Mouse (Mus musculus) liver, postnatal 0 days (tissue): ENCODE results near the gene Spats2l. TPM values are rescaled to one million over a fixed set of nuclear protein-coding genes. Genes with fewer than 3 reads are reported as not detected.

Experiments
- ATAC-seq: fragments of 200-750 bp; cut with Nextera tagmentation; 2 replicates; pipeline ENCODE4 v1.8.0; 2017; ENCODE audit warnings: mild to moderate bottlenecking, moderate library complexity
- DNase-seq: peaks from one replicate; pipeline ENCODE4 v3.0.0-alpha.2; 2016
- H3K27ac ChIP-seq: fragments of 300-500 bp; sonication (generic); 2 replicates; pipeline ENCODE4 v1.5.1; 2014; ENCODE audit warnings: antibody characterized with exemption, moderate library complexity, mild to moderate bottlenecking, low read depth
- H3K27me3 ChIP-seq: fragments of 300-500 bp; sonication (generic); 2 replicates; pipeline ENCODE4 v1.6.1; 2014; ENCODE audit warnings: low read length, control low read depth, mixed read lengths; ENCODE audit not compliant: insufficient read depth
- H3K36me3 ChIP-seq: fragments of 300-500 bp; sonication (generic); replicated peaks from 2 replicates; pipeline ENCODE4 v1.6.1; 2014; ENCODE audit warnings: mild to moderate bottlenecking, control low read depth, low read length, moderate library complexity, mixed read lengths; ENCODE audit not compliant: insufficient read depth
- H3K4me1 ChIP-seq: fragments of 300-500 bp; sonication (generic); 2 replicates; pipeline ENCODE4 v1.6.1; 2014; ENCODE audit warnings: antibody characterized with exemption, mild to moderate bottlenecking, control low read depth; ENCODE audit not compliant: insufficient read depth
- H3K4me2 ChIP-seq: fragments of 300-500 bp; sonication (generic); 2 replicates; pipeline ENCODE4 v1.6.1; 2014; ENCODE audit warnings: low read depth, mild to moderate bottlenecking, low read length, moderate library complexity, mixed read lengths
- H3K4me3 ChIP-seq: fragments of 300-500 bp; sonication (generic); 2 replicates; pipeline ENCODE4 v1.5.1; 2014; ENCODE audit warnings: low read depth, low read length
- H3K9ac ChIP-seq: fragments of 300-500 bp; sonication (generic); replicated peaks from 2 replicates; pipeline ENCODE4 v1.6.1; 2014; ENCODE audit warnings: mild to moderate bottlenecking, moderate library complexity
- H3K9me3 ChIP-seq: fragments of 300-500 bp; sonication (generic); 2 replicates; pipeline ENCODE4 v1.6.1; 2016; ENCODE audit warnings: mild to moderate bottlenecking, control low read depth, low read length, mixed read lengths
- CTCF ChIP-seq: sonication (generic); IDR thresholded peaks from 2 replicates; pipeline ENCODE4 v1.5.1; 2016; ENCODE audit warnings: antibody characterized with exemption, low read depth
- EP300 ChIP-seq: IDR thresholded peaks from 2 replicates; pipeline ENCODE4 v1.6.1; 2016; ENCODE audit warnings: antibody characterized with exemption, low read depth, mild to moderate bottlenecking
- WGBS: fragments of 180-500 bp; shearing (Covaris S2); extraction: QIAGEN DNeasy Blood & Tissue Kit; methylation state at CpG from one replicate; pipeline ENCODE4 v1.1.7; 2014; ENCODE audit not compliant: insufficient replicate concordance; 5-methylcytosine and 5-hydroxymethylcytosine counted together
- polyA plus RNA-seq: library from polyadenylated mRNA; unstranded; fragments of >200 nt; fragmentation: Nextera tagmentation; extraction: Ambion mirVana; gene quantifications from 2 replicates; pipeline ENCODE4 v1.2.1, GENCODE M21; 2015

Spats2l gene
- polyA plus RNA-seq, 1 experiment from 2014 or later = 10.2 TPM

DNA sequence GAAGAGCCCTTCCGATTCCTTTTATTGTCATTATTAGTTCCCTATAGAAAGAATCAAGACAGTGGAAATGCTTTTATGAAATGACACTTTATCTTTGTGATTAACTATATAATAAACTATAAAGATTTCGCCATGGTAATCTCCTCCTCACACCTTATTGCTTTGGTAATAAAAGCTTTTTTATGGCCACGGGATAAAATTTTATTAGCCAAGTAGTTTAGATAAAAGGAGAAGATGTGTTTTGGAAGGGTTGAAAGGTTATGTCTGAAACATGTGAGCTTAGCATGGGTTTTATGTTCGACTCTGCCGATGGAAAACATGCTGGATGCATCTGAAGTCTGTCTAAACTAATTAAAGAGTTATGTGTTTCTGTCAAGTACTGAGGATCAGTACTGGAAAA lies 143.4 kb downstream of the Spats2l start:
- no peak overlapping the region for H3K4me3 ChIP-seq
- H3K9ac ChIP-seq = no peak overlapping the region
- no peaks in the 10 kb centered on the region for H3K36me3 ChIP-seq
- no peak overlapping the region for H3K27ac ChIP-seq
- 73% methylated on average over 5 of the region's 5 CpGs for WGBS
- no peaks in the 10 kb centered on the region for H3K9me3 ChIP-seq
- no peak for DNase-seq
- H3K4me1 ChIP-seq = no peaks in the 10 kb centered on the region
- ATAC-seq = no peak
- H3K27me3 ChIP-seq = no peaks in the 10 kb centered on the region
- TF ChIP-seq EP300 = no peak
- TF ChIP-seq CTCF = no peak
- no peak overlapping the region for H3K4me2 ChIP-seq

DNA sequence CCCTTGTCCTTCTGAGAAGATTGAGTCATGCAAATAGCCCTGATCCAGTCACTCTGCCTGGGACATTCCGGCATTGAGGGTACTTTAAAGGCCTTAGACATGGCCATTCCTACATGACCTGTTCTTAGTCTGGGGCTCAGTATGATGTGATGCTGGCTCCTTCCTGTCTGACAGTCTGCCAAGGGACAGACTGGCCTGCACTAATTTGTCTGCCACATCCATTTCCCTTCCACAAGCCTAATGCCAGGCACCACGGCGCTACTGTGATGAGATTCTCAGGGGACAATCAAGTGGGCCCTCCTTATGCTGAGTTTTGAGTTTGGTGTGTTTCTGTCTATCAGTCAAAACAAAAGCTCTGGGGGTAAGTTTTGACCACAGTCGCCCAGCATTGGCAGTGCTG lies 144.6 kb downstream of the Spats2l start:
- DNase-seq (no peak), ATAC-seq (no peak)
- H3K27ac ChIP-seq = no peak overlapping the region
- no peak overlapping the region for H3K9ac ChIP-seq
- no peak overlapping the region for H3K4me3 ChIP-seq
- H3K9me3 ChIP-seq = no peaks in the 10 kb centered on the region
- H3K4me2 ChIP-seq = no peak overlapping the region
- no peaks in the 10 kb centered on the region for H3K36me3 ChIP-seq
- TF ChIP-seq CTCF (no peak), EP300 (no peak)
- no peaks in the 10 kb centered on the region for H3K4me1 ChIP-seq
- no peaks in the 10 kb centered on the region for H3K27me3 ChIP-seq
- WGBS = 77% methylated on average over 4 of the region's 4 CpGs

DNA sequence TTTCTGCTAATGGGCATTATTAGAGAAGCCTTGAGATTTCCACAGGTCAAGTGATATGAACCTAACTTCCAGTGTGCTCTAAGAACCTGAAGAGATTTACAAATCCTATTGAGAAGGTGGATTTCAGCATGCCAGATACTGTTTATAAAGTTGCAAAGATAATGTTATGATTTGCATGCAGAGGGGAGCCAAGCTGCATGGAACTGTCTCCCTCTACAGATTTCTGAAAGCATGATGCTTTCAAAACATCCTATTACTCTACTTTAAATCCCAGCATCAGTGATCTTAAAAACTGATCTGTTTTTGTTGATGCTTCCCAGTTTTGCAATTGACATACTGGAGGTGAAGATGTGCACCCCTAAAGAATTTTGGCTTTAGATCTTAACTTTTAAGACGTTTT lies 160.3 kb downstream of the Spats2l start:
- Histone ChIP-seq H3K4me1 (no peaks in the 10 kb centered on the region), H3K9ac (no peak overlapping the region), H3K4me2 (no peak overlapping the region), H3K4me3 (no peak overlapping the region), H3K9me3 (no peaks in the 10 kb centered on the region), H3K27ac (no peak overlapping the region), H3K36me3 (peaks cover 2% of the 10 kb centered on the region; the same call in 1 of the 2 replicates), H3K27me3 (no peaks in the 10 kb centered on the region)
- DNase-seq (no peak), ATAC-seq (no peak)
- no peak for TF ChIP-seq EP300
- TF ChIP-seq CTCF = no peak
- WGBS = 56% methylated on average over 1 of the region's 1 CpGs

DNA sequence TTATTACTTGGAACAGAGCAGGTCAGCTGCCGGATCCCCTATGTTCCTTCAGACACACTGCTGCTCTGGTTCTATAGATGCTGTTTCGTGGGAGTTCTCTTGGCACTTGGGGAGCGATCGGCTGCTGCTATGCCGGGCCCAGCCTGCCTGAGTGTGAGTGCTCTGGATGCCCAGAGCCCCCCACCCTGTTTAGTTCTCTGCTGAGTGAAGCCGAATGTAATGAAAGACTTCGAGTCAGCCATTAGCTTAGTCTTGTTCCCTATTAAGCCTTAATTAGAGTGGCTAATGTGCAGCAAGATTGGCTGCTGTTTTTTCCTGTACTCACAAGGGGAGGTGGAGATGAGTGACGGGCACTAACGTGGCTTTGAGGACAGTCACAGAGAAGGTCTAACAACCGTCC lies 166.7 kb downstream of the Spats2l start:
- Histone ChIP-seq H3K4me3 (no peak overlapping the region), H3K36me3 (peaks cover 2% of the 10 kb centered on the region; the same call in 1 of the 2 replicates), H3K4me2 (no peak overlapping the region), H3K9ac (no peak overlapping the region), H3K27me3 (no peaks in the 10 kb centered on the region), H3K9me3 (no peaks in the 10 kb centered on the region), H3K4me1 (no peaks in the 10 kb centered on the region), H3K27ac (no peak overlapping the region)
- no peak for TF ChIP-seq EP300
- no peak for TF ChIP-seq CTCF
- DNase-seq = no peak
- 81% methylated on average over 10 of the region's 10 CpGs for WGBS
- ATAC-seq = no peak

DNA sequence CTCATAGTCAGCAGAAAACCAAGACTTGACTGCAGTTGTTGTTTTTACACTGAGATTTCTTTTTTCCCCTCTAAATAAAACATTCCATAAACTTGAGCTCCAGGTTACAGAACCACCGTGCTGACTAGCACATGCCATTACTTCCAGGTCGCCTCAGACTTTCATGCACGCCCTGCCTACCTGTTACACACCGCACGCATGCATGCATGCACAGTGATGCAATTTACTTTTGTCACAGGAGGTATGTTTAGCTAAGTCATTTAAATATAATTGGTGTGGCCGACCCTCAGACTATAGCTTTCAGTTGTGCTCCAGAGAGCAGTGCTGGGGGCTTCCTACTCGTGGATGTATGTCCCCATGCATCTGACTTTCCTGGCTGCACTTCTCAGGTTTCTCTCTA lies 167.1 kb downstream of the Spats2l start:
- Histone ChIP-seq H3K9ac (no peak overlapping the region), H3K36me3 (peaks cover 2% of the 10 kb centered on the region; the same call in 1 of the 2 replicates), H3K4me2 (no peak overlapping the region), H3K27ac (no peak overlapping the region), H3K9me3 (no peaks in the 10 kb centered on the region), H3K4me1 (no peaks in the 10 kb centered on the region), H3K4me3 (no peak overlapping the region), H3K27me3 (no peaks in the 10 kb centered on the region)
- DNase-seq (no peak), ATAC-seq (no peak)
- TF ChIP-seq EP300 (no peak), CTCF (no peak)
- WGBS = 82% methylated on average over 7 of the region's 7 CpGs

DNA sequence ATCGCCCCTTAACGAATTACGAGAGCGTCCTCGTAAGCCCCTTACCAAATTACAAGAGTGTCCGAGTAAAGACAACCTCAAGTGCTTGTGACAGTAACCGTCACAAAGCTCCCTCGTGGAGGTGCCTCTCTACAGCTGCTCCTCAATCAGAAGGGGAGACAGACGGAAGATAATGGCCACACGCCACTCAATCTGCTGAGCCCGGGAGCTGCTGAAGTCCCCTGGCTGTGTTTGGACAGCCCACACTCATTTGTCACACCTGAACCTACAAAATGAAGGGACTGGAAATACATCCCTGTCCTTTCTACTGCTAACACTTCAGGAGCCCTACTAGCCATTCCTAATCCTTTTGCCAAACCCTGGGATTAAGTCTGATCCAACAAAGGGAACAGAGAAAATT lies 167.8 kb downstream of the Spats2l start:
- H3K4me3 ChIP-seq = no peak overlapping the region
- H3K9me3 ChIP-seq = no peaks in the 10 kb centered on the region
- H3K27ac ChIP-seq = no peak overlapping the region
- no peak for TF ChIP-seq CTCF
- no peak for TF ChIP-seq EP300
- DNase-seq (no peak), ATAC-seq (no peak)
- no peak overlapping the region for H3K4me2 ChIP-seq
- 76% methylated on average over 11 of the region's 11 CpGs for WGBS
- no peaks in the 10 kb centered on the region for H3K4me1 ChIP-seq
- H3K27me3 ChIP-seq = no peaks in the 10 kb centered on the region
- H3K36me3 ChIP-seq = peaks cover 2% of the 10 kb centered on the region; the same call in 1 of the 2 replicates
- H3K9ac ChIP-seq = no peak overlapping the region

DNA sequence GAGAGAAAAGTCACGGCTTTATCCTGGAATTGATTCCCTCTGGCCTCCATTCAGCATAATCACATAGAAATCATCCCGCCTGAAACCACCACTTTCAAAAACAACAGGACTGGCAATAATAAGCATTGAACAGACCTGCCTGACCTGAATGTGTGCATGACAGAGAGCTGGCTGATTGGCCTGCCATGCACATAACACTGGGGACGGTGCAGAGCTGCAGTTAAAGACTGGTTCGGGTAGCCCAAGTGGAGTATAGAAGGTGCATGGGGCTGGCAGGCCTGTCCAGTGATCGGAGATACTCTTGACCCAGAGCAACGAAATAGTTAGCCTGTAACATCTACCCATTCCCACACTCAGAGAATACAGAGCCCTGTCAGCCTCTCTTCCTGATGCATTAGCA lies 168.3 kb downstream of the Spats2l start:
- Histone ChIP-seq H3K27me3 (no peaks in the 10 kb centered on the region), H3K9ac (no peak overlapping the region), H3K4me3 (no peak overlapping the region), H3K9me3 (no peaks in the 10 kb centered on the region), H3K36me3 (peaks cover 2% of the 10 kb centered on the region; the same call in 1 of the 2 replicates), H3K4me2 (no peak overlapping the region), H3K27ac (no peak overlapping the region), H3K4me1 (no peaks in the 10 kb centered on the region)
- DNase-seq (no peak), ATAC-seq (no peak)
- TF ChIP-seq CTCF (no peak), EP300 (no peak)
- 79% methylated on average over 6 of the region's 6 CpGs for WGBS
